Mouse (Mus musculus) left cerebral cortex, postnatal 36 days (tissue): ENCODE results near the gene Ptchd3. TPM values are rescaled to one million over a fixed set of nuclear protein-coding genes. Genes with fewer than 3 reads are reported as not detected.

ENCODE experiments used
- total RNA-seq, 2 experiments: library from RNA; stranded (reverse); gene quantifications; 2 replicates each; pipeline ENCODE4 v1.2.3; 2021

The Ptchd3 gene
- total RNA-seq, 2 experiments from 2014 or later, result not detected

Other genes with a start within 250 kb of the Ptchd3 start
- gene B3gntl1, start 157.1 kb upstream of the Ptchd3 start, total RNA-seq, result 1 to 10 TPM; 6.5 to 7.6 TPM
- gene Metrnl, start 128.7 kb upstream of the Ptchd3 start, total RNA-seq, result 10 to 100 TPM in 1 of 2 experiments, 1 to 10 TPM in 1; 8.6 to 14.5 TPM